Mouse (Mus musculus) embryo, embryonic 10 days (tissue): ENCODE data around the gene Gcgr.
"Not testable (repeated sequence)": the region's sequence is repeated elsewhere in the genome, so short reads cannot be mapped to it uniquely, and the experiment has no call there.

Source experiments
- DNase-seq: peaks from one replicate; pipeline ENCODE4 v3.0.0-alpha.2; 2015; ENCODE audit warnings: low spot score

Gene Gcgr

DNA sequence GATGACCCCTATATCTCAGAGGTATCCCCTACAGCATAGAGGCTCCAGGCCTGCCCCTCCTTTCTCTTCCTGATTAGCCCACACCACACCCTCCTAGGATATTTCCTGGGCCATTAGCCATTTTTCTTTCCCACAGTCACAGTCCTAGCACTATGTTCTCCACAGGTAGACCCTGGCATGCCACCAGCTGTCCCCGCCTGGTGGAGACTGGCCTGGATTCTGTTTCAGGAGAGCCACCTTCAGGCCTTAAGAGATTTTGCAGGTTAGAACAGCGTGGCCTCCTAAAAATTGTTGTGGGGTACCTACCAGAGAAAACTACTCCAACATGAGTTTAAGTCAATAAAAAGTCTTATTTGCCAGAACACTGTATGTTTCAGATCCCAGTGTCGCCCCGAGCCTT lies 23.6 kb upstream of the Gcgr start:
- DNase-seq: no peak

DNA sequence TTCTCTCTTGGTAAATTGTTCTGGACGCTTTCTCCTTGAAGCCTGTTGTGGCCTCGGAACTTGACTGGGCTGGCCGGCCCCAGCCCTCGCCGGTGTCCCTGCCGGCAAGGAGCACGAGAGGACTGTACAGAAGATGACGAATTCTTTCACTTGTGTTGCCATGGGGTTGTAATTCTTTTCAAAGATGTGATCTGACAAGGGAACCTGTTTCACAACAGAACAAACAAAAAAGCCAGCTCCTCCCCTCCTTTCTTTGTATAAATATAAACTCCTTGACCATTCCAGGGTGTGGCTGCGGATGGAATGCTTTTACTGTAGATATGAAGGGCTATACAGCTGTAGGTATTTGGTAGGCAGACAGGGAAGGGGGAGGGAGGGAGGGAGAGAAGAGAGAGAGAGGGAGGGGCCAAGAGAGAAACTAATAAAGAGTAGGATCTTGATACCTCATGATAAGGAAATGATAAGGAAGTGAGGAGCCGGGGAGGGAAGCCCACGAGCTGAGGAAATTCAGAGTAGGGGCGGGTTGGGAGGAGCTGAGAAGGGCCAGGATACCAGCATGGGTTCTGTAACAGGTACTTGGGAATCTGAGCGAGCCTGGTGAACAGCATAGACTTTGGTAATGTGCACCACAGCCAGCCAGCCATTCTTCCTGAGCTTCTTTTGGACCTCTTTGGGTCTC lies 22.7 kb upstream of the Gcgr start:
- no peak for DNase-seq

- DNase-seq: no peak
These were observed 22.1 kb upstream of the Gcgr start for GRCm38 (mm10) chr11:120508290-120508870.

DNA sequence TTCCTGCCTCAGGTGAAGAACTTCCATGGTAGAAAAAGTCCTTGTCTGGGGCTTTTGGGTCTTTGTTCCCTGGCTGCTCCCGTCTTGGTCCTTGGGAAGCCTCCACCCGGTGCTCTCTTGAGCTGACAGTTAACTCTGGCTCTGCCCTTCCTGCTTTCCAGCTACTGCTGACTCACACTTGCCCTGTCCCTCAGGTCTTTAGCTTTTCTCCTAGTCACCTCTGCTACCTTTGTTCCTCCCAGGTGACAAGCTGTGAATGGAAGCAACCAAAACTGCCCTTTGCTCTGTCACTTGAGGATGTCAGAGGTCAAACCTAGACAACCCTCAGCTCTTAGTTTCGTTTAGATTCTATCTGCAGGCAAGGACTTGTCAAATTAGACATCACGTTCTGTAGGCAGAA lies 20.6 kb upstream of the Gcgr start:
- DNase-seq: no peak

GRCm38 (mm10) chr11:120510375-120511030 lies 20.0 kb upstream of the Gcgr start:
- no peak for DNase-seq

DNA sequence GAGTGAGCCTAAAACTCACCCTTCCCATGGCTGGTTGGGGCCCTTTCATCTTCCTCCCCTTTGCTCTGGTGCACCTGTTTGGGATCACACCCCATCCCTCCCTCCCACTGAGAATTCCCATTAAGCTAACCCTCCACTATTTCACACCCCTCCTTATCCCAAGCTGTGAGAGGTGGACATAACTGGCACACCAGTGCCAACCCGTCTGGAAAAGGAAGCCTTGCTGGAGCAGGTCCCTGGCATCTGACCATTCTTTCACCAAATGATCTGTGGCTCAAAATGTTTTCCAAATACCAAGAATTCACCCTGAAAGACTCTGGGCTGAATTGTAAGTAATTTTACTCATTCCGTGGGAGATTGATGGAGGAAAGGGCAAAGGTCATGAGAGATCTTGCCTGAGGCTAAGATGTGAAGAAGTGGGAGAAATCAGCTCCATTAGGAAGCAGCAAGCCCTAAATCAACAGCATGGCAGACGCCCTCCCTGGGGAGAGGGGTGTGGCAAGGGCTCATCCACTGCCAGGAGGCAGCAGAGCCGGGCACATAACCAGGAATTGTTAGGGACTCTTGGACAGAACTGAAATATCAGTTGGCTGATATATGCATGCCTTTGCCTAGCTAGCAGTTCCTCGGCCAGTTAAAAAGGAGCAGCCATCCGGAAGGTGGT lies 17.6 kb upstream of the Gcgr start:
- peak; percentile 75 for DNase-seq

DNA sequence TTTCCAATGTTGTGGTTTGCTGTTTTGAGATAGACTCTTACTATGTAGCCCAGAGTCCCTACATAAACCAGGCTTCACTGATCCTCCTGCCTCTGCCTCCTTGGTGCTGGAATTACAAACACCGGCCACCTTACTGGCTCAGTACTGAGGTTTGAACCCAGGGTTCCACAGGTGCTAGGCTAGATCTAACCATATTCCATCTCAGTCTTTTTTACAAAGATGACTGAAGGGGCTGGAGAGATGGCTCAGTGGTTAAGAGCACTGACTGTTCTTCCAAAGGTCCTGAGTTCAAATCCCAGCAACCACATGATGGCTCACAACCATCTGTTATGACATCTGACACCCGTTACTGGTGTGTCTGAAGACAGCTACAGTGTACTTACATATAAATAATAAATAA lies 16.2 kb upstream of the Gcgr start:
- not testable (repeated sequence) for DNase-seq

DNA sequence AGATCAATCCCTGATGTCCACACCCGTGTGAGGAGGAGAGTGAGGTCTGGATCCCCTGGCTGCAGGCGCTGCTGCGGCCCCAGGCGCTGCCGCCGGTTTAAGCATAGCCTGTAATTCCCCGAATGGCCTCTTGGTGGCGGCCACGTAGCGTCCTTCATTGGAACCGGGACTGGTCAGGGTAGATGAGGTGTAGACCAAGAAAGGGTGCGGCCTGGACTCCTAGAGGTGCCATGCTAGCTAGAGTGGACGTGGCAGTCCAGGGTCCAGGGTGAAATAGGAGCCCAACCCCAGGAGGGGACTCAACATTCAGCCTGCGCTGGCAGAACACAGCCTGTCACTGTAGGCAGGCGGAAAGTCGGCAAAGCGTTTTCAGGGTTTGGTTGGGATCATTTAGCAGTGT lies 14.9 kb upstream of the Gcgr start:
- peak; percentile 91 for DNase-seq

DNA sequence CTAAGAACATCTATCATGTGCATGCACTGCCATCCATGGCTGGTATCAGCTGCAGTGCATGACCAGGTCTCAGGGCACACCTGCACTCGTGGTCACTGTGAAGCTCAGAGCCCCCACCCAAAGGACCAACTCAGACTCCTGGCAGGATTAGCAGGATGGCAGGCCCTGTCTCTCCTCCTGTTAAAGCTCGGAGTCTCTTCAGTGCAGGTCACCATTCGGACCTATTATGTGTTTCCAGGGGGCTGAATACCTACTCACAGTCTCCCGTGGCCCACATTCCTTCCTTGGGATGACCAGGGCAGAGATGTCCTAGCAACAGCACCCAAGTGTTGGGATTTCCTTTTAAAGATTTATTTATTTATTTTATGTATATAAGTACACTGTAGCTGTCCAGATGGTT lies 13.4 kb upstream of the Gcgr start:
- no peak for DNase-seq

- no peak for DNase-seq
These were observed 12.5 kb upstream of the Gcgr start for GRCm38 (mm10) chr11:120518027-120518426.

DNA sequence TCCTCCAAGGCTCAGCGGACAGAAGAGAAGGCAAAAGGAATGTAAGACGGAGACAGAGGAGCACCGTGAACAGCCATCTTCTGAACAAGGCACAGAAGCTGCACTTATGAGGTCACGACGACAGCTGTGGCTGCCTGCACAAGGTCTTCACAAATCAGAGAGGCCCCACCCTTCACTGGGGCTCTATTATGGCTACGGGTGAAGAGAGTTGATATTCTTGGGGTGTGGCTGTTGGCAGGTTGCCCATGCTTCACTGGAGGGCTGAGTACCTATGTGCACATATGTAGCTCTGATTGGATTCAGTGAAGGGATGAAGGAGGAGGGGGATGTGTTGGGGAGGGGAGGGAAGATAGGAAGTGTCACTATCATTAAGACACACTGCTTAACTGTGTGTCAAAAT lies 11.9 kb upstream of the Gcgr start:
- no peak for DNase-seq

GRCm38 (mm10) chr11:120519738-120520137 lies 10.8 kb upstream of the Gcgr start:
- no peak for DNase-seq

DNA sequence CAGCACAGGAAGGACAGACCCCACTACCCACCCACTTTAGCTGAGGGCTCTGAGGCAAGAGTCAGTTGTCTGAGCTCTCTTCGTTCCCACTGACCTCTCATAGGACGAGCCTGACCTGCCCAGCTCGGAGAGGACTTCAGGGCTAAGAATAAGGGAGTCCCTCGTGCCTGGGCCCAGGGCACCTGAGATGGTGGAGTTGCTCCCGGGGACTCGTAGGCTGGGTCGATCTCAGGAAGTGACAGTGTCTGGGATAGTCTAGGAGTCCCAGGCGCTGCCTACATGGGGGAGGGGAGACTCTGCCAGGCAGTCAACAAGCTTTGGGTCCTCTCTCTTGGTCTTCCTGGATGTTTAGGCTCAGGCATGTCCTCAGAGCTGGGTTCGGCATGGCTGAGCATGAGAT lies 10.0 kb upstream of the Gcgr start:
- DNase-seq: no peak

DNA sequence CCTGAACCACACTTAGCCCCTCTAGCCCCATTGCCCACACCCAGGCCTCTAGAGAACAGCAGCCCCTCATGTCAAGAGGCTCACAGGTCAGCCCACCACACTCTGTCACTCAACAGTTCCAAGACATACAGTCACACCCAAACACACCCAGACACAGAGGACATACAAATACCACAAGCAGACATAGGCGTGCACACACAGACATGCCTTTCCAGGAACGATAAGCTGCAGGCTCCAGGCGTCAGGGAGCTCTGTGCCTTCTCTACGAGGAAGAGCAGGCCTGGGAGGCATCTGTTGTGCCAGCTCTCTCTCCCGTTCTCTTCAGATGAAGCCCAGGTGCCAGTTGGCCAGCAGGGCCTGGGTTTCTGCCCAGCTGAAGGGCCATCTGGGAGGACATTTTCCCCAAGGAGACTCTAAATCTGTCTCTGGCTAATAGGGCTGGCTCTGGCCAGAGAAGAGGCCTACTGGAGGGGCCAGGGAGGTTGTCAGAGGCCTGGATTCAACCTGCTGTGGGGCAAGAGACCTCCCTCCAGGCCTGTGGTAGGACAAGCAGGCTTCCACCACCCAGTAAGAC lies 9.4 kb upstream of the Gcgr start:
- no peak for DNase-seq

DNA sequence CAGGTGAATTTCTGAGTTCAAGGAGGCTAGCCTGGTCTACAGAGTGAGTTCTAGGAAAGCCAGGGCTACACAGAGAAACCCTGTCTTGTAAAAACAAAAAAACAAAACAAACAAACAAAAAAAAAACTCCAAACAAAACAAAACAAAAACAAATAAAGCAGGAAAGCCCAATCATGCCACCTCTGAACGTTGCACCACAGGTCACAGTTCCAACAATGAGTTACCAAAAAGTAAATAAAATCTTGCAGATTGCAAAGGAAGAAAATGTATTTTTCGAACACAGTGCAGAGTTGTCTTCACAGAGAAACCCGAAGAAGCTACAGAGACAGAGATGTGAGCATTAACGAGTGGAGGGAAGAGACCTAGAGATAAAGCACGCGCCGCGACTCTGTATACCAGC lies 7.9 kb upstream of the Gcgr start:
- no peak for DNase-seq

- no peak for DNase-seq
These were observed 4.5 kb upstream of the Gcgr start for GRCm38 (mm10) chr11:120525959-120526358.

DNA sequence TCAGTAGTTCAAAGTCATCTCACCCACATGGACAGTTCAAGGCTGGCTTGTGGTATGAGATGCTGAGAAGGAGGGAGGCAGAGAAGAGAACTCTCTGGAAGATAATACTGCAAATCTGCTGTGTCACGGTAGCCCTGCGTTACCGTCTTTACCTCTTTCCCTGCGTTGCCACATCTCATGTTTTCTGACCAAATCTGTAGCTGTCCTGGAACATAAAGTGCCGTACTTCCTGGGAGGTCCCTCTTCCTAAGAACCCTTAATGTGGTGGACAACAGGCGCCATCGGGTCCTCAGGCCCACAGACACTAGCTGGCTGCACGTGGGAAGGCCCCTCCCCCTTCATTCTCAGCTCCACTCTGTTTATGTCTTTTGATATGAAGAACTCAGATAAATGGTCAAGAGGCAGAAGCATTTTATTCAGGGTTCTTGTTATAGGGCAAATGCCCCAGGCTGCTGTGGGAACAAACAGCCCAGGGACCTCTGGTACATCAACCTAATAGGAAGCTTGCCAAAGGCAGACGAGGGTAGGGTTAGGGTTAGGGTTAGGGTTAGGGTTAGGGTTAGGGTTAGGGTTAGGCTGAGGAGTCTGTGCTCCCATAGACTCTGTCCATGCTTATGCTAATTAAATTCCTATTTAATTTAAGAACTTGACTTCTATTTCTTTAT lies 2.7 kb upstream of the Gcgr start:
- no peak for DNase-seq

- DNase-seq: no peak
These were observed 1.6 kb upstream of the Gcgr start for GRCm38 (mm10) chr11:120528903-120529302.

DNA sequence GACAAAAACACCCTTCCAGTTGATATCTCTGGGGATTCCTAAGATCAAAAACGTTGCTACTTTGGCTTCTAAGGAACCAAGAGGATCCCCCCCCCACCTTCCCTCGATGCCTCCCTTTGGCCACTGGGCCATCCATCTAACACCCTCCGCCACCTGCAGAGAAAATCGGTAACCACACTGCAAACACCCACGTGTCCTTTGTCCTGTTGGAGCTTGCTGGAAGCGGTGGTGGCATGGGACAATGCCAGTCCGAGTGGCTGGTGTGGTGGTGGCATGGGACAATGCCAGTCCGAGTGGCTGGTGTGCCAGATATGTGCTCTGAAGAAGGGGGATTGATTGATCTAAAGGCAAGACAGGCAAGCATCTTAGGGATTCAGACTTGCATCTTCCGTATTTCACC lies 1.1 kb downstream of the Gcgr start:
- DNase-seq: no peak

DNA sequence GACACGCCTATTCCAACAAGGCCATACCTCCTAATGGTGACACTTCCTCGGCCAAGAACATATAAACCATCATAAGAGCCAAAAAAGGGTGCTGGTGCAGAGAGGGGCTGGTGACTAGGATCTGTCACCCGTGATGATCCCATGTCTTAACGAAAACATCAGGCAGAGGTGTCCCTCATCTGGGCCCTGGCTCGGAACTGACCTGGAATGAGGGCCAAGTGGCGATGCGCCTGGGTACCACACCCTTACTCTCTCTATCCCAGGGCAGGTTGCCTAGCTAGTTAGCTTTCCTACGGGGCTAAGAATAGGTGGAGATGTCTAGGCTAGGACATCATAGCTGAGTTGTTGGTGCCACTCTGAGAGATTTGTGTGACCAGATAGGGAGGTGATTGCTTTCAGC lies 3.6 kb downstream of the Gcgr start:
- no peak for DNase-seq

GRCm38 (mm10) chr11:120535145-120535544 lies 4.6 kb downstream of the Gcgr start:
- no peak for DNase-seq

- DNase-seq: no peak
These were observed 5.3 kb downstream of the Gcgr start for GRCm38 (mm10) chr11:120535804-120536203.
